Mouse (Mus musculus): ENCODE results near the gene 2010111I01Rik. TPM values are rescaled to one million over a fixed set of nuclear protein-coding genes. Genes with fewer than 3 reads are reported as not detected.

2010111I01Rik gene
- polyA plus RNA-seq, 2 experiments = 10.7 to 13.6 TPM

- Histone ChIP-seq H3K27ac (no peak overlapping the region), H3K9ac (replicated peaks) (no peak overlapping the region), H3K36me3 (replicated peaks; ENCODE audit: control insufficient read depth, insufficient read depth, low read depth) (peaks cover 6% of the 10 kb centered on the region), H3K9me3 (ENCODE audit: control insufficient read depth, low read length) (no peaks in the 10 kb centered on the region), H3K27me3 (ENCODE audit: control insufficient read depth, insufficient read depth, low read length) (no peaks in the 10 kb centered on the region), H3K4me1 (replicated peaks; ENCODE audit: control insufficient read depth in 2 of 2, insufficient read depth in 2 of 2, low read length in 1 of 2) (0 out of 4 replicates have a peak, but pooled peaks cover 0 to under 1% of the 10 kb centered on the region in 2 experiments), H3K4me2 (ENCODE audit: low read depth) (no peak overlapping the region), H3K4me3 (ENCODE audit: insufficient read depth in 1 of 2, low read depth in 2 of 2, low read length in 2 of 2) (no peak overlapping the region)
- 78% methylated on average over 5 of the region's 5 CpGs for WGBS (ENCODE audit: insufficient replicate concordance)
- no peak for TF ChIP-seq CTCF (IDR thresholded peaks at IDR 0.05; ENCODE audit: low read depth)
- no peak for TF ChIP-seq EP300 (IDR thresholded peaks at IDR 0.05; ENCODE audit: low read depth)
- ATAC-seq (ENCODE audit: insufficient read depth) = no peak
- no peak for DNase-seq (ENCODE audit: low read depth in 3 of 3, low spot score in 3 of 3)
Observed at GRCm38 (mm10) chr13:63298931-63299330, 334.2 kb downstream of the 2010111I01Rik start.

- 73% methylated on average over 7 of the region's 7 CpGs for WGBS (ENCODE audit: insufficient replicate concordance)
- H3K27ac ChIP-seq = no peak overlapping the region
- no peak overlapping the region for H3K9ac ChIP-seq (replicated peaks)
- H3K4me2 ChIP-seq (ENCODE audit: low read depth) = no peak overlapping the region
- no peaks in the 10 kb centered on the region for H3K9me3 ChIP-seq (ENCODE audit: control insufficient read depth, low read length)
- ATAC-seq (ENCODE audit: insufficient read depth) (no peak), DNase-seq (ENCODE audit: low read depth in 3 of 3, low spot score in 3 of 3) (no peak)
- peaks cover 6% of the 10 kb centered on the region for H3K36me3 ChIP-seq (replicated peaks; ENCODE audit: control insufficient read depth, insufficient read depth, low read depth)
- H3K27me3 ChIP-seq (ENCODE audit: control insufficient read depth, insufficient read depth, low read length) = no peaks in the 10 kb centered on the region
- no peak overlapping the region for H3K4me3 ChIP-seq (ENCODE audit: insufficient read depth in 1 of 2, low read depth in 2 of 2, low read length in 2 of 2)
- H3K4me1 ChIP-seq (replicated peaks; ENCODE audit: control insufficient read depth in 2 of 2, insufficient read depth in 2 of 2, low read length in 1 of 2) = no peaks in the 10 kb centered on the region
- TF ChIP-seq EP300 (IDR thresholded peaks at IDR 0.05; ENCODE audit: low read depth) = no peak
- TF ChIP-seq CTCF (IDR thresholded peaks at IDR 0.05; ENCODE audit: low read depth) = no peak
Observed at GRCm38 (mm10) chr13:63300929-63301328, 336.2 kb downstream of the 2010111I01Rik start.

- TF ChIP-seq CTCF (IDR thresholded peaks at IDR 0.05; ENCODE audit: low read depth) (no peak), EP300 (IDR thresholded peaks at IDR 0.05; ENCODE audit: low read depth) (no peak)
- no peaks in the 10 kb centered on the region for H3K9me3 ChIP-seq (ENCODE audit: control insufficient read depth, low read length)
- H3K4me1 ChIP-seq (replicated peaks; ENCODE audit: control insufficient read depth in 2 of 2, insufficient read depth in 2 of 2, low read length in 1 of 2) = no peaks in the 10 kb centered on the region
- H3K9ac ChIP-seq (replicated peaks) = no peak overlapping the region
- H3K4me3 ChIP-seq (ENCODE audit: insufficient read depth in 1 of 2, low read depth in 2 of 2, low read length in 2 of 2) = no peak overlapping the region
- 55% methylated on average over 3 of the region's 3 CpGs for WGBS (ENCODE audit: insufficient replicate concordance)
- no peak for DNase-seq (ENCODE audit: low read depth in 3 of 3, low spot score in 3 of 3)
- H3K27ac ChIP-seq = no peak overlapping the region
- peaks cover 6% of the 10 kb centered on the region for H3K36me3 ChIP-seq (replicated peaks; ENCODE audit: control insufficient read depth, insufficient read depth, low read depth)
- H3K27me3 ChIP-seq (ENCODE audit: control insufficient read depth, insufficient read depth, low read length) = no peaks in the 10 kb centered on the region
- ATAC-seq (ENCODE audit: insufficient read depth) = no peak
- no peak overlapping the region for H3K4me2 ChIP-seq (ENCODE audit: low read depth)
Observed at GRCm38 (mm10) chr13:63301764-63302209, 337.1 kb downstream of the 2010111I01Rik start.

GRCm38 (mm10) chr13:63302381-63302780, 337.7 kb downstream of the 2010111I01Rik start:
- H3K9me3 ChIP-seq (ENCODE audit: control insufficient read depth, low read length) = no peaks in the 10 kb centered on the region
- no peaks in the 10 kb centered on the region for H3K27me3 ChIP-seq (ENCODE audit: control insufficient read depth, insufficient read depth, low read length)
- TF ChIP-seq EP300 (IDR thresholded peaks at IDR 0.05; ENCODE audit: low read depth) (no peak), CTCF (IDR thresholded peaks at IDR 0.05; ENCODE audit: low read depth) (no peak)
- H3K27ac ChIP-seq = no peak overlapping the region
- WGBS (ENCODE audit: insufficient replicate concordance) = 85% methylated on average over 5 of the region's 5 CpGs
- H3K9ac ChIP-seq (replicated peaks) = no peak overlapping the region
- ATAC-seq (ENCODE audit: insufficient read depth) (no peak), DNase-seq (ENCODE audit: low read depth in 3 of 3, low spot score in 3 of 3) (no peak)
- H3K4me2 ChIP-seq (ENCODE audit: low read depth) = no peak overlapping the region
- H3K36me3 ChIP-seq (replicated peaks; ENCODE audit: control insufficient read depth, insufficient read depth, low read depth) = peaks cover 6% of the 10 kb centered on the region
- no peaks in the 10 kb centered on the region for H3K4me1 ChIP-seq (replicated peaks; ENCODE audit: control insufficient read depth in 2 of 2, insufficient read depth in 2 of 2, low read length in 1 of 2)
- no peak overlapping the region for H3K4me3 ChIP-seq (ENCODE audit: insufficient read depth in 1 of 2, low read depth in 2 of 2, low read length in 2 of 2)

- DNase-seq (ENCODE audit: low read depth in 3 of 3, low spot score in 3 of 3) (no peak), ATAC-seq (ENCODE audit: insufficient read depth) (no peak)
- Histone ChIP-seq H3K36me3 (replicated peaks; ENCODE audit: control insufficient read depth, insufficient read depth, low read depth) (no peaks in the 10 kb centered on the region; the same call in none of the 2 replicates), H3K27ac (no peak overlapping the region), H3K4me2 (ENCODE audit: low read depth) (no peak overlapping the region), H3K9me3 (ENCODE audit: control insufficient read depth, low read length) (no peaks in the 10 kb centered on the region), H3K27me3 (ENCODE audit: control insufficient read depth, insufficient read depth, low read length) (no peaks in the 10 kb centered on the region), H3K9ac (replicated peaks) (no peak overlapping the region), H3K4me3 (ENCODE audit: insufficient read depth in 1 of 2, low read depth in 2 of 2, low read length in 2 of 2) (no peak overlapping the region), H3K4me1 (replicated peaks; ENCODE audit: control insufficient read depth in 2 of 2, insufficient read depth in 2 of 2, low read length in 1 of 2) (no peaks in the 10 kb centered on the region)
- TF ChIP-seq CTCF (IDR thresholded peaks at IDR 0.05; ENCODE audit: low read depth) (no peak), EP300 (IDR thresholded peaks at IDR 0.05; ENCODE audit: low read depth) (no peak)
- WGBS (ENCODE audit: insufficient replicate concordance) = 67% methylated on average over 6 of the region's 6 CpGs
Observed at GRCm38 (mm10) chr13:63304124-63304792, 339.6 kb downstream of the 2010111I01Rik start.

All from liver, embryonic 14.5 days (tissue).